Mouse (Mus musculus) gastrocnemius, postnatal 36 days (tissue): Measurements from ENCODE around the gene Ssr1. TPM values are rescaled to one million over a fixed set of nuclear protein-coding genes. Genes with fewer than 3 reads are reported as not detected.
A peak's percentile ranks its signal among the peaks of the same experiment; 100 is the strongest.

Experiments used
- DNase-seq, 2 experiments: peaks; one replicate each; pipeline ENCODE4 v3.0.0; 2022
- intact Hi-C: fragments of 180-260 bp; cut with DNase I; formaldehyde crosslinking; loops from one replicate; pipeline ENCODE4 v1.15.1; 2025
- total RNA-seq, 2 experiments: library from RNA; stranded (reverse); gene quantifications; 2 replicates each; pipeline ENCODE4 v1.2.3; 2021

The Ssr1 gene
- total RNA-seq, 2 experiments from 2014 or later, result 55.2 to 58.5 TPM

- intact Hi-C loops, result no loop called here
- DNase-seq, result no peak
Observed at GRCm38 (mm10) chr13:37986166-37986565, 7.9 kb downstream of the Ssr1 start.

GRCm38 (mm10) chr13:37981063-37981462 lies 13.0 kb downstream of the Ssr1 start:
- intact Hi-C loops, result no loop called here
- DNase-seq, result no peak

GRCm38 (mm10) chr13:37980346-37980745 lies 13.7 kb downstream of the Ssr1 start:
- no peak for DNase-seq
- intact Hi-C loops, result no loop called here

GRCm38 (mm10) chr13:37979506-37979905 lies 14.5 kb downstream of the Ssr1 start:
- intact Hi-C loops, result no loop called here
- DNase-seq, result no peak

- no peak for DNase-seq
- intact Hi-C loops, result no loop called here
Observed at GRCm38 (mm10) chr13:37974731-37975130, 19.3 kb downstream of the Ssr1 start.

GRCm38 (mm10) chr13:37974036-37974435 lies 20.0 kb downstream of the Ssr1 start:
- intact Hi-C loops, result no loop called here
- no peak for DNase-seq

GRCm38 (mm10) chr13:37970887-37971530 lies 23.0 kb downstream of the Ssr1 start:
- intact Hi-C loops, result no loop called here
- DNase-seq, result no peak

- intact Hi-C loops, result no loop called here
- DNase-seq, result no peak
Observed at GRCm38 (mm10) chr13:37969988-37970387, 24.0 kb downstream of the Ssr1 start.

- peak; percentile 78 to 85 for DNase-seq
- intact Hi-C loops, result no loop called here
Observed at GRCm38 (mm10) chr13:37969337-37969736, 24.7 kb downstream of the Ssr1 start.

GRCm38 (mm10) chr13:37967565-37967964 lies 26.5 kb downstream of the Ssr1 start:
- no peak for DNase-seq
- intact Hi-C loops, result no loop called here

GRCm38 (mm10) chr13:37967052-37967437 lies 27.0 kb downstream of the Ssr1 start:
- intact Hi-C loops, result no loop called here
- DNase-seq, result no peak

GRCm38 (mm10) chr13:37966256-37967051 lies 27.6 kb downstream of the Ssr1 start:
- no peak for DNase-seq
- intact Hi-C loops, result no loop called here

- intact Hi-C loops, result no loop called here
- DNase-seq, result no peak
Observed at GRCm38 (mm10) chr13:37965126-37965914, 28.7 kb downstream of the Ssr1 start.

GRCm38 (mm10) chr13:37964128-37965087 lies 29.6 kb downstream of the Ssr1 start:
- DNase-seq, result no peak
- intact Hi-C loops, result no loop called here

GRCm38 (mm10) chr13:37963354-37964007 lies 30.5 kb downstream of the Ssr1 start:
- intact Hi-C loops, result no loop called here

GRCm38 (mm10) chr13:37962541-37962940 lies 31.5 kb downstream of the Ssr1 start:
- intact Hi-C loops, result no loop called here
- DNase-seq, result no peak

More at GRCm38 (mm10) chr13:37963354-37964007, 30.5 kb downstream of the Ssr1 start:
- DNase-seq, result peak; percentile 61 to 69

- DNase-seq, result no peak
- intact Hi-C loops, result no loop called here
Observed at GRCm38 (mm10) chr13:37959936-37960335, 34.1 kb downstream of the Ssr1 start.

- intact Hi-C loops, result no loop called here
- no peak for DNase-seq
Observed at GRCm38 (mm10) chr13:37959239-37959907, 34.6 kb downstream of the Ssr1 start.
